Mouse (Mus musculus) ES-E14 (cell line): ENCODE results near the gene Slc25a45. TPM values are rescaled to one million over a fixed set of nuclear protein-coding genes. Genes with fewer than 3 reads are reported as not detected.

ENCODE experiments used
- DNase-seq: peaks from one replicate; pipeline ENCODE4 v3.0.0-alpha.2; 2013; ENCODE audit warnings: low read depth, low spot score
- H3K27ac ChIP-seq: 2 replicates; pipeline ENCODE4 v1.5.1; 2012; ENCODE audit warnings: low read depth, mild to moderate bottlenecking, low read length, moderate library complexity, mixed read lengths; ENCODE audit not compliant: poor library complexity, insufficient read depth, severe bottlenecking
- H3K36me3 ChIP-seq: 2 replicates; pipeline ENCODE4 v1.6.1; 2012; ENCODE audit warnings: mild to moderate bottlenecking, low read length, moderate library complexity, mixed read lengths; ENCODE audit not compliant: control insufficient read depth, poor library complexity, insufficient read depth, severe bottlenecking
- H3K4me1 ChIP-seq, 2 experiments: fragments of 150-350 bp in 1 of 2; sonication (generic) in 1 of 2; 2 replicates each; pipeline ENCODE4 v1.6.1; 2012; ENCODE audit warnings: low read length in 2 of 2, mild to moderate bottlenecking in 1 of 2, mixed read lengths in 1 of 2; ENCODE audit not compliant: control insufficient read depth in 2 of 2, insufficient read depth in 2 of 2, poor library complexity in 1 of 2
- H3K4me3 ChIP-seq, 2 experiments: fragments of 150-350 bp in 1 of 2; sonication (generic) in 1 of 2; 2 replicates each; pipeline ENCODE4 v1.5.1; 2012; ENCODE audit warnings: low read length in 2 of 2, low read depth in 1 of 2, mild to moderate bottlenecking in 1 of 2, mixed read lengths in 1 of 2; ENCODE audit not compliant: insufficient read depth in 1 of 2, poor library complexity in 1 of 2, severe bottlenecking in 1 of 2
- H3K9ac ChIP-seq: 2 replicates; pipeline ENCODE4 v1.6.1; 2012; ENCODE audit warnings: low read depth, mild to moderate bottlenecking, low read length, mixed read lengths; ENCODE audit not compliant: poor library complexity, insufficient read depth, severe bottlenecking
- H3K9me3 ChIP-seq: fragments of 150-350 bp; sonication (generic); 2 replicates; pipeline ENCODE4 v1.6.1; 2012; ENCODE audit warnings: low read depth, mild to moderate bottlenecking, low read length; ENCODE audit not compliant: control insufficient read depth, insufficient read depth
- CHD2 ChIP-seq: IDR thresholded peaks from 2 replicates; pipeline ENCODE4 v1.6.1; 2014; ENCODE audit warnings: mild to moderate bottlenecking, low read depth, low read length, inconsistent platforms
- HCFC1 ChIP-seq: IDR thresholded peaks from 2 replicates; pipeline ENCODE4 v1.6.1; 2012; ENCODE audit warnings: low read length, inconsistent platforms, borderline replicate concordance; ENCODE audit not compliant: insufficient read depth
- MAFK ChIP-seq: IDR thresholded peaks from 2 replicates; pipeline ENCODE4 v1.6.1; 2014; ENCODE audit warnings: mild to moderate bottlenecking, low read depth, low read length, inconsistent platforms; ENCODE audit not compliant: insufficient read depth
- ZC3H11A ChIP-seq: IDR thresholded peaks from 2 replicates; pipeline ENCODE4 v1.6.1; 2012; ENCODE audit warnings: low read depth, mild to moderate bottlenecking, inconsistent platforms, low read length, borderline replicate concordance
- ZNF384 ChIP-seq: IDR thresholded peaks from 2 replicates; pipeline ENCODE4 v1.6.1; 2012; ENCODE audit warnings: low read depth, low read length, inconsistent platforms
- in situ Hi-C, 2 experiments: fragments of 600-800 bp; cut with MboI; formaldehyde crosslinking; loops; one replicate each; pipeline ENCODE4 v1.15.1; 2025; ENCODE audit warnings: low sequenced_read_pairs in 2 of 2, inconsistent platforms in 1 of 2; ENCODE audit not compliant: unreplicated experiment in 2 of 2
- total RNA-seq: library from RNA; depleted of rRNA; stranded (reverse); fragments of 300-350 nt; gene quantifications from 2 replicates; pipeline ENCODE4 v1.2.3, GENCODE M21; 2012

Gene Slc25a45
- total RNA-seq, 1 experiment: 1.2 TPM

GRCm38 (mm10) chr19:5841999-5842784 is 35.4 kb upstream of the Slc25a45 start:
- Histone ChIP-seq H3K9me3 (no peaks in the 10 kb centered on the region), H3K4me3 (peak overlapping the region in 1 of 2 experiments; percentile 70; a peak in 2 of 4 replicates), H3K4me1 (peaks cover 8 to 10% of the 10 kb centered on the region in 2 experiments), H3K9ac (0 out of 2 replicates have a peak overlapping the region, but pooled peaks have one; percentile 2), H3K27ac (peak overlapping the region; percentile 91), H3K36me3 (peaks cover 7% of the 10 kb centered on the region; the same call in 1 of the 2 replicates)
- TF ChIP-seq MAFK (no peak), ZC3H11A (no peak), CHD2 (no peak), HCFC1 (no peak), ZNF384 (no peak)
- no peak for DNase-seq
- in situ Hi-C loops: loop anchor here (5.0 to 10.0 kb wide), 2 partner anchors 35 to 47 kb away; no protein-coding TSS in a partner anchor

- no peak for DNase-seq
Measured at GRCm38 (mm10) chr19:5842785-5843730, 34.5 kb upstream of the Slc25a45 start.

GRCm38 (mm10) chr19:5843781-5844691 is 33.6 kb upstream of the Slc25a45 start:
- no peak for DNase-seq
- peaks cover 7% of the 10 kb centered on the region; the same call in 1 of the 2 replicates for H3K36me3 ChIP-seq
- in situ Hi-C loops: loop anchor here (5.0 to 10.0 kb wide), 2 partner anchors 37 to 49 kb away; no protein-coding TSS in a partner anchor
- H3K27ac ChIP-seq: peak overlapping the region; percentile 100
- TF ChIP-seq ZNF384 (no peak), HCFC1 (0 out of 2 replicates have a peak, but pooled peaks have one; percentile 52), CHD2 (no peak; the same call in 1 of the 2 replicates)
- H3K9ac ChIP-seq: peak overlapping the region; percentile 91
- H3K4me1 ChIP-seq: peaks cover 0 to 16% of the 10 kb centered on the region in 2 experiments; a peak in 1 of 4 replicates
- H3K9me3 ChIP-seq: no peaks in the 10 kb centered on the region
- peak overlapping the region; percentile 43 to 70 for H3K4me3 ChIP-seq

More at GRCm38 (mm10) chr19:5842785-5843730, 34.5 kb upstream of the Slc25a45 start:
- TF ChIP-seq CHD2 (peak; percentile 55), HCFC1 (peak; percentile 54; the same call in 1 of the 2 replicates), ZC3H11A (no peak)
- Histone ChIP-seq H3K27ac (peak overlapping the region; percentile 100), H3K4me1 (peaks cover 2 to 14% of the 10 kb centered on the region in 2 experiments; a peak in 2 of 4 replicates), H3K9ac (peak overlapping the region; percentile 91), H3K36me3 (peaks cover 7% of the 10 kb centered on the region; the same call in 1 of the 2 replicates), H3K4me3 (peak overlapping the region; percentile 43 to 70), H3K9me3 (no peaks in the 10 kb centered on the region)
- in situ Hi-C loops: loop anchor here (5.0 to 10.0 kb wide), 2 partner anchors 36 to 48 kb away; no protein-coding TSS in a partner anchor

GRCm38 (mm10) chr19:5844831-5845318 is 32.7 kb upstream of the Slc25a45 start:
- no peak for DNase-seq
- TF ChIP-seq CHD2 (no peak; the same call in 1 of the 2 replicates), ZC3H11A (no peak), HCFC1 (no peak), ZNF384 (no peak)
- Histone ChIP-seq H3K4me1 (peaks cover 0 to 22% of the 10 kb centered on the region in 2 experiments; a peak in 2 of 4 replicates), H3K9ac (peak overlapping the region; percentile 91), H3K4me3 (peak overlapping the region; percentile 43 to 70), H3K27ac (peak overlapping the region; percentile 100), H3K36me3 (peaks cover 7% of the 10 kb centered on the region; the same call in 1 of the 2 replicates), H3K9me3 (no peaks in the 10 kb centered on the region)
- in situ Hi-C loops: loop anchor here (5.0 to 10.0 kb wide), 2 partner anchors 38 to 50 kb away; no protein-coding TSS in a partner anchor
